Mouse (Mus musculus): ENCODE data around the gene Shisa8. TPM values are rescaled to one million over a fixed set of nuclear protein-coding genes. Genes with fewer than 3 reads are reported as not detected.

The Shisa8 gene
- polyA plus RNA-seq, 1 experiment from 2014 or later, result 0.10 TPM

GRCm38 (mm10) chr15:82203611-82204351, 8.8 kb downstream of the Shisa8 start:
- Histone ChIP-seq H3K4me2 (no peak overlapping the region), H3K36me3 (peaks cover 81% of the 10 kb centered on the region), H3K4me1 (replicated peaks) (peaks cover 18% of the 10 kb centered on the region), H3K9ac (replicated peaks) (no peak overlapping the region), H3K4me3 (replicated peaks) (no peak overlapping the region), H3K9me3 (no peaks in the 10 kb centered on the region), H3K27me3 (peaks cover 46% of the 10 kb centered on the region), H3K27ac (no peak overlapping the region)
- no peak for ATAC-seq (ENCODE audit: insufficient number of reproducible peaks, insufficient read depth, low FRiP score, low TSS enrichment, low read depth)
- 89% methylated on average over 20 of the region's 20 CpGs for WGBS

- no peak for ATAC-seq (ENCODE audit: insufficient number of reproducible peaks, insufficient read depth, low FRiP score, low TSS enrichment, low read depth)
- H3K4me2 ChIP-seq, result no peak overlapping the region
- no peak overlapping the region for H3K27ac ChIP-seq
- no peak overlapping the region for H3K4me3 ChIP-seq (replicated peaks)
- WGBS, result 95% methylated on average over 10 of the region's 10 CpGs
- peaks cover 84% of the 10 kb centered on the region for H3K36me3 ChIP-seq
- no peaks in the 10 kb centered on the region for H3K9me3 ChIP-seq
- H3K27me3 ChIP-seq, result peaks cover 39% of the 10 kb centered on the region
- no peak overlapping the region for H3K9ac ChIP-seq (replicated peaks)
- peaks cover 18% of the 10 kb centered on the region for H3K4me1 ChIP-seq (replicated peaks)
Measured at GRCm38 (mm10) chr15:82203090-82203489, 9.5 kb downstream of the Shisa8 start.

GRCm38 (mm10) chr15:82202086-82202485, 10.5 kb downstream of the Shisa8 start:
- Histone ChIP-seq H3K4me2 (no peak overlapping the region), H3K27ac (no peak overlapping the region), H3K4me3 (replicated peaks) (no peak overlapping the region), H3K4me1 (replicated peaks) (peaks cover 12% of the 10 kb centered on the region), H3K27me3 (peaks cover 29% of the 10 kb centered on the region), H3K9ac (replicated peaks) (no peak overlapping the region), H3K36me3 (peaks cover 94% of the 10 kb centered on the region), H3K9me3 (no peaks in the 10 kb centered on the region)
- ATAC-seq (ENCODE audit: insufficient number of reproducible peaks, insufficient read depth, low FRiP score, low TSS enrichment, low read depth), result no peak
- 85% methylated on average over 6 of the region's 6 CpGs for WGBS

- Histone ChIP-seq H3K4me1 (replicated peaks) (no peaks in the 10 kb centered on the region), H3K36me3 (peaks cover 99% of the 10 kb centered on the region), H3K4me2 (no peak overlapping the region), H3K4me3 (replicated peaks) (no peak overlapping the region), H3K27me3 (peaks cover 4% of the 10 kb centered on the region; the same call in 1 of the 2 replicates), H3K27ac (no peak overlapping the region), H3K9me3 (no peaks in the 10 kb centered on the region), H3K9ac (replicated peaks) (no peak overlapping the region)
- no peak for ATAC-seq (ENCODE audit: insufficient number of reproducible peaks, insufficient read depth, low FRiP score, low TSS enrichment, low read depth)
- WGBS, result 88% methylated on average over 12 of the region's 12 CpGs
Measured at GRCm38 (mm10) chr15:82199546-82199945, 13.1 kb downstream of the Shisa8 start.

- ATAC-seq (ENCODE audit: insufficient number of reproducible peaks, insufficient read depth, low FRiP score, low TSS enrichment, low read depth), result no peak
- H3K9ac ChIP-seq (replicated peaks), result no peak overlapping the region
- no peaks in the 10 kb centered on the region for H3K27me3 ChIP-seq
- no peaks in the 10 kb centered on the region for H3K9me3 ChIP-seq
- no peak overlapping the region for H3K4me3 ChIP-seq (replicated peaks)
- no peak overlapping the region for H3K4me2 ChIP-seq
- no peak overlapping the region for H3K27ac ChIP-seq
- H3K4me1 ChIP-seq (replicated peaks), result no peaks in the 10 kb centered on the region
- WGBS, result 97% methylated on average over 7 of the region's 7 CpGs
- H3K36me3 ChIP-seq, result peaks cover 99% of the 10 kb centered on the region
Measured at GRCm38 (mm10) chr15:82198342-82198741, 14.3 kb downstream of the Shisa8 start.

GRCm38 (mm10) chr15:82197937-82198336, 14.7 kb downstream of the Shisa8 start:
- peaks cover 99% of the 10 kb centered on the region for H3K36me3 ChIP-seq
- 93% methylated on average over 11 of the region's 11 CpGs for WGBS

GRCm38 (mm10) chr15:82197246-82197750, 15.3 kb downstream of the Shisa8 start:
- 93% methylated on average over 10 of the region's 10 CpGs for WGBS
- Histone ChIP-seq H3K27me3 (no peaks in the 10 kb centered on the region), H3K27ac (no peak overlapping the region), H3K4me1 (replicated peaks) (no peaks in the 10 kb centered on the region), H3K4me2 (no peak overlapping the region), H3K9ac (replicated peaks) (no peak overlapping the region), H3K4me3 (replicated peaks) (no peak overlapping the region), H3K36me3 (peaks cover 99% of the 10 kb centered on the region), H3K9me3 (no peaks in the 10 kb centered on the region)
- ATAC-seq (ENCODE audit: insufficient number of reproducible peaks, insufficient read depth, low FRiP score, low TSS enrichment, low read depth), result no peak

More at GRCm38 (mm10) chr15:82197937-82198336, 14.7 kb downstream of the Shisa8 start:
- Histone ChIP-seq H3K9me3 (no peaks in the 10 kb centered on the region), H3K4me3 (replicated peaks) (no peak overlapping the region), H3K4me2 (no peak overlapping the region), H3K27me3 (no peaks in the 10 kb centered on the region), H3K27ac (no peak overlapping the region), H3K4me1 (replicated peaks) (no peaks in the 10 kb centered on the region), H3K9ac (replicated peaks) (no peak overlapping the region)
- ATAC-seq (ENCODE audit: insufficient number of reproducible peaks, insufficient read depth, low FRiP score, low TSS enrichment, low read depth), result no peak

GRCm38 (mm10) chr15:82196300-82196699, 16.3 kb downstream of the Shisa8 start:
- 95% methylated on average over 12 of the region's 12 CpGs for WGBS
- H3K9me3 ChIP-seq, result no peaks in the 10 kb centered on the region
- H3K4me2 ChIP-seq, result no peak overlapping the region
- H3K4me1 ChIP-seq (replicated peaks), result no peaks in the 10 kb centered on the region
- no peak overlapping the region for H3K9ac ChIP-seq (replicated peaks)
- no peak overlapping the region for H3K4me3 ChIP-seq (replicated peaks)
- H3K36me3 ChIP-seq, result peaks cover 99% of the 10 kb centered on the region
- H3K27ac ChIP-seq, result no peak overlapping the region
- ATAC-seq (ENCODE audit: insufficient number of reproducible peaks, insufficient read depth, low FRiP score, low TSS enrichment, low read depth), result no peak
- no peaks in the 10 kb centered on the region for H3K27me3 ChIP-seq

- Histone ChIP-seq H3K4me1 (replicated peaks) (no peaks in the 10 kb centered on the region), H3K9me3 (no peaks in the 10 kb centered on the region), H3K27ac (no peak overlapping the region), H3K4me3 (replicated peaks) (no peak overlapping the region), H3K27me3 (no peaks in the 10 kb centered on the region), H3K9ac (replicated peaks) (no peak overlapping the region), H3K4me2 (no peak overlapping the region), H3K36me3 (peaks cover 99% of the 10 kb centered on the region)
- 90% methylated on average over 8 of the region's 8 CpGs for WGBS
- no peak for ATAC-seq (ENCODE audit: insufficient number of reproducible peaks, insufficient read depth, low FRiP score, low TSS enrichment, low read depth)
Measured at GRCm38 (mm10) chr15:82192617-82193016, 20.0 kb downstream of the Shisa8 start.

- 94% methylated on average over 10 of the region's 10 CpGs for WGBS
- Histone ChIP-seq H3K4me2 (no peak overlapping the region), H3K36me3 (peaks cover 99% of the 10 kb centered on the region), H3K9ac (replicated peaks) (no peak overlapping the region), H3K27ac (no peak overlapping the region), H3K4me3 (replicated peaks) (no peak overlapping the region), H3K9me3 (0 out of 2 replicates have a peak, but pooled peaks cover 8% of the 10 kb centered on the region), H3K27me3 (no peaks in the 10 kb centered on the region), H3K4me1 (replicated peaks) (no peaks in the 10 kb centered on the region)
- no peak for ATAC-seq (ENCODE audit: insufficient number of reproducible peaks, insufficient read depth, low FRiP score, low TSS enrichment, low read depth)
Measured at GRCm38 (mm10) chr15:82188481-82189240, 24.0 kb downstream of the Shisa8 start.

GRCm38 (mm10) chr15:82187924-82188323, 24.7 kb downstream of the Shisa8 start:
- H3K9me3 ChIP-seq, result 0 out of 2 replicates have a peak, but pooled peaks cover 8% of the 10 kb centered on the region
- H3K36me3 ChIP-seq, result peaks cover 99% of the 10 kb centered on the region
- H3K4me3 ChIP-seq (replicated peaks), result no peak overlapping the region
- H3K27ac ChIP-seq, result no peak overlapping the region
- H3K27me3 ChIP-seq, result no peaks in the 10 kb centered on the region
- H3K4me1 ChIP-seq (replicated peaks), result no peaks in the 10 kb centered on the region
- no peak overlapping the region for H3K4me2 ChIP-seq
- WGBS, result 90% methylated on average over 1 of the region's 1 CpGs
- no peak for ATAC-seq (ENCODE audit: insufficient number of reproducible peaks, insufficient read depth, low FRiP score, low TSS enrichment, low read depth)
- H3K9ac ChIP-seq (replicated peaks), result no peak overlapping the region
